Mouse (Mus musculus) neural tube, embryonic 15.5 days (tissue): ENCODE measurements around the gene Arhgap32. TPM values are rescaled to one million over a fixed set of nuclear protein-coding genes. Genes with fewer than 3 reads are reported as not detected.

Experiments used
- ATAC-seq: fragments of 200-750 bp; cut with Nextera tagmentation; 2 replicates; pipeline ENCODE4 v1.8.0; 2017; ENCODE audit warnings: mild to moderate bottlenecking, moderate TSS enrichment, moderate library complexity; ENCODE audit not compliant: low FRiP score
- H3K27ac ChIP-seq: fragments of 300-500 bp; sonication (generic); replicated peaks from 2 replicates; pipeline ENCODE4 v1.5.1; 2015; ENCODE audit warnings: mild to moderate bottlenecking, inconsistent platforms
- H3K27me3 ChIP-seq: fragments of 300-500 bp; sonication (generic); replicated peaks from 2 replicates; pipeline ENCODE4 v1.6.1; 2015; ENCODE audit warnings: inconsistent platforms
- H3K36me3 ChIP-seq: fragments of 300-500 bp; sonication (generic); 2 replicates; pipeline ENCODE4 v1.6.1; 2015; ENCODE audit warnings: inconsistent platforms
- H3K4me1 ChIP-seq: fragments of 300-500 bp; sonication (generic); 2 replicates; pipeline ENCODE4 v1.6.1; 2015; ENCODE audit warnings: inconsistent platforms
- H3K4me2 ChIP-seq: fragments of 300-500 bp; sonication (generic); 2 replicates; pipeline ENCODE4 v1.6.1; 2015; ENCODE audit warnings: inconsistent platforms, mild to moderate bottlenecking, moderate library complexity
- H3K4me3 ChIP-seq: fragments of 300-500 bp; sonication (generic); replicated peaks from 2 replicates; pipeline ENCODE4 v1.5.1; 2015; ENCODE audit warnings: mild to moderate bottlenecking, inconsistent platforms
- H3K9ac ChIP-seq: fragments of 300-500 bp; sonication (generic); replicated peaks from 2 replicates; pipeline ENCODE4 v1.6.1; 2015; ENCODE audit warnings: mild to moderate bottlenecking, inconsistent platforms
- H3K9me3 ChIP-seq: fragments of 300-500 bp; sonication (generic); replicated peaks from 2 replicates; pipeline ENCODE4 v1.6.1; 2016; ENCODE audit warnings: inconsistent platforms
- WGBS: fragments of 180-500 bp; shearing (Covaris S2); methylation state at CpG from one replicate; pipeline ENCODE4 v1.1.7; 2015; ENCODE audit warnings: mixed read lengths; 5-methylcytosine and 5-hydroxymethylcytosine counted together
- polyA plus RNA-seq: library from polyadenylated mRNA; unstranded; fragments of >200 nt; fragmentation: Nextera tagmentation; extraction: Ambion mirVana; gene quantifications from 2 replicates; pipeline ENCODE4 v1.2.1, GENCODE M21; 2015

The Arhgap32 gene
- 8.7 and 11.7 TPM in 2 replicates for polyA plus RNA-seq

GRCm38 (mm10) chr9:32115786-32116185 is at the start of gene Arhgap32:
TSS of gene Arhgap32 (plus strand) at chr9:32116136.
- no peak within 1 kb of the TSS for H3K9ac ChIP-seq
- ATAC-seq, result no peak

GRCm38 (mm10) chr9:32072778-32073177 is 43.2 kb upstream of the Arhgap32 start:
- WGBS, result 94% methylated on average over 6 of the region's 6 CpGs
- no peak for ATAC-seq
- Histone ChIP-seq H3K9me3 (no peaks in the 10 kb centered on the region), H3K36me3 (no peaks in the 10 kb centered on the region), H3K4me2 (no peak overlapping the region), H3K27ac (peak overlapping the region; percentile 20; the same call in 1 of the 2 replicates), H3K4me1 (no peaks in the 10 kb centered on the region), H3K27me3 (no peaks in the 10 kb centered on the region), H3K9ac (no peak overlapping the region), H3K4me3 (no peak overlapping the region)

More at GRCm38 (mm10) chr9:32115786-32116185, at the start of gene Arhgap32:
- H3K4me1 ChIP-seq, result peaks cover 4% of the 10 kb centered on the region; the same call in 1 of the 2 replicates
- no peak within 1 kb of the TSS for H3K4me2 ChIP-seq
- no peaks in the 10 kb centered on the region for H3K36me3 ChIP-seq
- no peaks in the 10 kb centered on the region for H3K9me3 ChIP-seq
- H3K27ac ChIP-seq, result no peak within 1 kb of the TSS
- H3K4me3 ChIP-seq, result no peak within 1 kb of the TSS
- WGBS, result 100% methylated on average over 1 of the region's 1 CpGs
- no peaks in the 10 kb centered on the region for H3K27me3 ChIP-seq

- Histone ChIP-seq H3K27ac (no peak overlapping the region), H3K4me3 (no peak overlapping the region), H3K9me3 (no peaks in the 10 kb centered on the region), H3K27me3 (no peaks in the 10 kb centered on the region), H3K9ac (no peak overlapping the region), H3K36me3 (no peaks in the 10 kb centered on the region), H3K4me2 (no peak overlapping the region), H3K4me1 (peaks cover 7% of the 10 kb centered on the region)
- ATAC-seq, result no peak
- WGBS, result 79% methylated on average over 4 of the region's 4 CpGs
Measured at GRCm38 (mm10) chr9:32088106-32088776, 27.7 kb upstream of the Arhgap32 start.

- no peak overlapping the region for H3K27ac ChIP-seq
- no peak overlapping the region for H3K9ac ChIP-seq
- H3K9me3 ChIP-seq, result no peaks in the 10 kb centered on the region
- no peak overlapping the region for H3K4me3 ChIP-seq
- H3K4me1 ChIP-seq, result peaks cover 11% of the 10 kb centered on the region
- H3K36me3 ChIP-seq, result no peaks in the 10 kb centered on the region
- H3K27me3 ChIP-seq, result no peaks in the 10 kb centered on the region
- H3K4me2 ChIP-seq, result no peak overlapping the region
- WGBS, result 51% methylated on average over 3 of the region's 3 CpGs
- no peak for ATAC-seq
Measured at GRCm38 (mm10) chr9:32088882-32089281, 27.1 kb upstream of the Arhgap32 start.

GRCm38 (mm10) chr9:32093456-32093855 is 22.5 kb upstream of the Arhgap32 start:
- no peak overlapping the region for H3K9ac ChIP-seq
- H3K9me3 ChIP-seq, result no peaks in the 10 kb centered on the region
- H3K36me3 ChIP-seq, result no peaks in the 10 kb centered on the region
- no peak overlapping the region for H3K4me2 ChIP-seq
- peaks cover 28% of the 10 kb centered on the region for H3K4me1 ChIP-seq
- H3K4me3 ChIP-seq, result no peak overlapping the region
- no peaks in the 10 kb centered on the region for H3K27me3 ChIP-seq
- ATAC-seq, result peak; percentile 16; the same call in 1 of the 2 replicates
- H3K27ac ChIP-seq, result 0 out of 2 replicates have a peak overlapping the region, but pooled peaks have one; percentile 33
- 46% methylated on average over 2 of the region's 2 CpGs for WGBS

- no peak for ATAC-seq
- H3K27ac ChIP-seq, result no peak overlapping the region
- 60% methylated on average over 13 of the region's 13 CpGs for WGBS
Measured at GRCm38 (mm10) chr9:32094351-32095120, 21.4 kb upstream of the Arhgap32 start.

GRCm38 (mm10) chr9:32095511-32095910 is 20.4 kb upstream of the Arhgap32 start:
- Histone ChIP-seq H3K4me2 (no peak overlapping the region), H3K27me3 (no peaks in the 10 kb centered on the region), H3K9me3 (no peaks in the 10 kb centered on the region), H3K9ac (no peak overlapping the region), H3K36me3 (no peaks in the 10 kb centered on the region), H3K27ac (no peak overlapping the region), H3K4me1 (peaks cover 28% of the 10 kb centered on the region), H3K4me3 (no peak overlapping the region)
- ATAC-seq, result no peak
- WGBS, result 90% methylated on average over 4 of the region's 4 CpGs

More at GRCm38 (mm10) chr9:32094351-32095120, 21.4 kb upstream of the Arhgap32 start:
- Histone ChIP-seq H3K36me3 (no peaks in the 10 kb centered on the region), H3K4me2 (no peak overlapping the region), H3K4me1 (peaks cover 28% of the 10 kb centered on the region), H3K9me3 (no peaks in the 10 kb centered on the region), H3K9ac (no peak overlapping the region), H3K4me3 (no peak overlapping the region), H3K27me3 (no peaks in the 10 kb centered on the region)

GRCm38 (mm10) chr9:32096541-32096940 is 19.4 kb upstream of the Arhgap32 start:
- H3K9me3 ChIP-seq, result no peaks in the 10 kb centered on the region
- 74% methylated on average over 7 of the region's 7 CpGs for WGBS
- no peak overlapping the region for H3K4me3 ChIP-seq
- no peaks in the 10 kb centered on the region for H3K36me3 ChIP-seq
- peaks cover 28% of the 10 kb centered on the region for H3K4me1 ChIP-seq
- no peaks in the 10 kb centered on the region for H3K27me3 ChIP-seq
- no peak overlapping the region for H3K27ac ChIP-seq
- H3K4me2 ChIP-seq, result no peak overlapping the region
- H3K9ac ChIP-seq, result no peak overlapping the region
- ATAC-seq, result no peak

- ATAC-seq, result no peak
- no peaks in the 10 kb centered on the region for H3K36me3 ChIP-seq
- 71% methylated on average over 4 of the region's 4 CpGs for WGBS
- H3K27ac ChIP-seq, result no peak overlapping the region
- H3K4me2 ChIP-seq, result no peak overlapping the region
- H3K9ac ChIP-seq, result no peak overlapping the region
- H3K9me3 ChIP-seq, result no peaks in the 10 kb centered on the region
- H3K4me1 ChIP-seq, result peaks cover 28% of the 10 kb centered on the region
- H3K4me3 ChIP-seq, result no peak overlapping the region
- H3K27me3 ChIP-seq, result no peaks in the 10 kb centered on the region
Measured at GRCm38 (mm10) chr9:32097123-32097522, 18.8 kb upstream of the Arhgap32 start.

- H3K4me3 ChIP-seq, result no peak overlapping the region
- H3K4me1 ChIP-seq, result peaks cover 21% of the 10 kb centered on the region
- 94% methylated on average over 9 of the region's 9 CpGs for WGBS
- no peaks in the 10 kb centered on the region for H3K36me3 ChIP-seq
- H3K9ac ChIP-seq, result no peak overlapping the region
- ATAC-seq, result no peak
- no peaks in the 10 kb centered on the region for H3K9me3 ChIP-seq
- no peaks in the 10 kb centered on the region for H3K27me3 ChIP-seq
- H3K4me2 ChIP-seq, result no peak overlapping the region
- no peak overlapping the region for H3K27ac ChIP-seq
Measured at GRCm38 (mm10) chr9:32098425-32099155, 17.3 kb upstream of the Arhgap32 start.

GRCm38 (mm10) chr9:32100561-32100960 is 15.4 kb upstream of the Arhgap32 start:
- Histone ChIP-seq H3K4me3 (no peak overlapping the region), H3K9ac (no peak overlapping the region), H3K27ac (0 out of 2 replicates have a peak overlapping the region, but pooled peaks have one; percentile 3), H3K4me2 (no peak overlapping the region), H3K36me3 (no peaks in the 10 kb centered on the region), H3K27me3 (no peaks in the 10 kb centered on the region), H3K9me3 (no peaks in the 10 kb centered on the region), H3K4me1 (peaks cover 17% of the 10 kb centered on the region)
- ATAC-seq, result no peak
- 86% methylated on average over 8 of the region's 8 CpGs for WGBS
